Mouse (Mus musculus): ENCODE data around the gene Gm20388.
"Not testable (repeated sequence)": the region's sequence is repeated elsewhere in the genome, so short reads cannot be mapped to it uniquely, and the experiment has no call there.

Gm20388 gene

GRCm38 (mm10) chr8:124019782-124020181 lies 4109.1 kb downstream of the Gm20388 start:
- DNase-seq, result peak; percentile 80

GRCm38 (mm10) chr8:124020439-124021236 lies 4110.0 kb downstream of the Gm20388 start:
- DNase-seq, result peak; percentile 82

DNA sequence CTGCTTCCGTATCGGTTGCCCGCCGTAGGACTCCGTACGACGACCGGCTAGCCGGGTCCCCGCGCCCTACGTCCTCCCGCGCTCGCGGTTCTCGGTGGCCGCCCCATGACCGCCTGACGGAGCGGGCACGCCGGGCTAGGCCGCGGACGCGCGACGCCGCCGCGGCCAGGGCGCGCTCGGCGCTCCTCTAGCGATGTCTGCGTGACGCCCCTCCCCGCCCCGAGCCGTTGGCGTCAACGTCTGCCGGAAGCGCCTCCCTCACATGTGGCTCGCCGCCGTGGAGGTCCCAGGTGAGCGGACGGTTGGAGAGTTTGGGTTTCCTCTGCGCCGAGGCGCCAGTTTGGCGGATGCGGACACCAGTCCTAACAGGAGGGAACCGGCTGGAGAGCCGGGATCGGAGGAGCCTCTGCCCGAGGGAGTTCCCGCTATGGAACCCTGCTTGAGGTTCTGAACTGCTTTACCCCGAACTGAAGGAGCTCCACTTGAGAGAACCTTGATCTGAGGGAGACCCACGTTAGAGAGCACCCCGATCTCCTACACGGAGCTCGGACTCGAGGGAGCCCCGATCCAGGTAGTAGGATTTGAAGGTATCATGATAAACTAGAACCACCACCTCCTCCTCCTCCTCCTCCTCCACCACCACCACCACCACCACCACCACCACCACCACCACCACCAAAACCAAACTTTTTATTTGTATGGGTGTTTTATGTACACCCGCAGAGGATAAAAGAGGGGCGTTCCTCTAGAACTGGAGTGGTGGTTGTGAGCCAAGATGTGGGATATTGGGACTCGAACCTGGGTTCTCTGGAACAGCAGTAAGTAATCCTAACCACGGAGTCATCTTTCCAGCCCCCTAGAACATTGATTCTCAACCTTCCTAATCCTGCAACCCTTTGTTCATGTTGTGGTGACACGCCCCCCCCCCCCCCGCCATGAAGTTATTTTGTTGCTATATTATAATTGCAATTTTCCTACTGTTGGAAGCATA lies 4110.9 kb downstream of the Gm20388 start, which contains the start of the genes Taf5l and Urb2:
Gene Taf5l, minus strand, starts transcription at position 161 of the 991 bp plus-strand sequence.
Gene Urb2, plus strand, starts transcription at position 272 of the 991 bp plus-strand sequence.
- DNase-seq, result peak; percentile 93

DNA sequence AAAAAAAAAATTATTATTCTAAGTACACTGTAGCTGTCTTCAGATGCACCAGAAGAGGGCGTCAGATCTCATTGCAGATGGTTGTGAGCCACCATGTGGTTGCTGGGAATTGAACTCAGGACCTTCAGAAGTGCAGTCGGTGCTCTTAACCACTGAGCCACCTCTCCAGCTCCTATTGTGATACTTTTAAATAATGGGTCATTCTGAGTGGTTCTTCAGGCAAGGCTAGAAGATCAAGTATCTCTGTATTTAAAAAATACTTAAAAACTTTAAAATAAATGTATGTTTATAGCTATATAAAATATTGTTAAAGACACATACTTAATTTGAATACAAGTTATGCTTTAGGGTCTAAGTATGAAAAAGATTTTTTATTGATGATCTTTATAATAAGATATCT lies 4115.6 kb downstream of the Gm20388 start:
- not testable (repeated sequence) for DNase-seq

DNA sequence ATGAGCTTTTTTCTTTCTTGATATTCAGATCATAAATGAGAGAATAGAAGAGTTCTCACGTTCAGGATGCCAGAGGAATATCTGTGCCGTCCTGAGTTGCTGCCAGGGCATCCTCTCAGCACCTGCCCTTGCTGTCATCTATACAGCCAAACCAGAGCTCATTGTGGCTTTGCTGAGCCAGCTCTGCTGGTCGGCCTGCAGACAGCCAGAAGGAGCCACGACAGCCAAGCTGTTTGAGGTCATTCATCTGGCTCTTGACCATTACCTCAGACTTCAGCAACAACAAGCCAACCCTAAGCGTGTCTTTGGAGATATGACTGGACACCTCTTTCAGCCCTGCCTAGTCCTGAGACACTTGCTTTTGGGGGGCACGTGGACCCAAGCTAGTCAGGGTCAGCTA lies 4117.2 kb downstream of the Gm20388 start:
- DNase-seq, result no peak

GRCm38 (mm10) chr8:124033400-124033799 lies 4122.8 kb downstream of the Gm20388 start:
- no peak for DNase-seq

DNA sequence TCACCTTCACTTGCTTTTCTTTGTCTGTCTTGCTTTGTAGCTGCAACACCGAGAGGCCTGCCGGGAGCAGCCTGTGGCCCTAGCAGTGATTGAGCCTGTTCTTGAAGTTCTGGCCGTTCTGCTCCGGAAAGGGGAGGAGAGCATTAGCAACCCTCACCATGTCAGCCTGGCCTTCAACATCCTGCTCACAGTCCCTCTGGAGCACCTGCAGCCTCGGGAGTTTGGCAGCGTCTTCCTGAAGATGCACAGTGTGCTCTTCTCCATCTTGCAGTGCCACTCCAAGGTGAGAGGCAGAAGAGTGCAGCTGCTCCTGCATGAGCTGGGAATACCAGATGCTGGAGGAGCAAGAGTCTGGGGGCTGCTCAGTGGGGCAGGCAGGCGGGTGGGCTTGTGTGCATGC lies 4127.5 kb downstream of the Gm20388 start:
- DNase-seq, result no peak

DNA sequence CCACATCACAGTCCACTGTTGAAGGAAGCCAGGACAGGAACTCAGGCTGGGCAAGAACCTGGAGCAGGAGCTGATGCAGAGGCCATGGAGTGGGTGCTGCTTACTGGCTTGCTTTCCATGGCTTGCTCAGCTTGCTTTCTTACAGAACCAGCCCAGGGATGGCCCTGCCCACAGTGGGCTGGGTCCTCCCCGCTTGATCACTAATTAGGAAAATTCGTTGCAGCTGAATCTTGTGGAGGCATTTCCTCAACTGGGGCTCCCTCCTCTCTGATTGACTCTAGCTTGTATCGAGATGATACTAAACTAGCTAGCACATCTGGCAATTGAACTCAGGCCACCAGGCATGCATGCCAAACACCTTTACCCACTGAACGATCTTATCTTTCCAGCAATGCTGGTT lies 4128.7 kb downstream of the Gm20388 start:
- no peak for DNase-seq

DNA sequence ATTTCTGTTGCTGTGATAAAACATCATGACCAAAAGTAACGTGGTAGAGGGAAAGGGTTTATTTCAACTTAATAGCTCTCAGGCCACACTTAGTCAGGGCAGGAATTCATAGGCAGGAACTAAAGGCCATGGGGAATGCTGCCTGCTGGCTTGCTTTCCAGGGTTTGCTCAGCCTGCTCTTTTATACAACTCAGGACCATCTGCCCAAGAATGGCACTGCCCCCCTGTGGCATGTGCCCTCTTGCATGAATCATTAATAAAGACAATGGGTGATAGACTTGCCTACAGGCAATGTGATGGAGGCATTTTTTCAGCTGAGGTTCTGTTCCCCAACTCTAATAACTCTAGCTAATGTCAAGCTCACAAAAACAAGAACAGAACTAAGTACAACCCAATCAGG lies 4131.6 kb downstream of the Gm20388 start:
- no peak for DNase-seq

GRCm38 (mm10) chr8:124044421-124044820 lies 4133.8 kb downstream of the Gm20388 start:
- DNase-seq, result no peak

DNA sequence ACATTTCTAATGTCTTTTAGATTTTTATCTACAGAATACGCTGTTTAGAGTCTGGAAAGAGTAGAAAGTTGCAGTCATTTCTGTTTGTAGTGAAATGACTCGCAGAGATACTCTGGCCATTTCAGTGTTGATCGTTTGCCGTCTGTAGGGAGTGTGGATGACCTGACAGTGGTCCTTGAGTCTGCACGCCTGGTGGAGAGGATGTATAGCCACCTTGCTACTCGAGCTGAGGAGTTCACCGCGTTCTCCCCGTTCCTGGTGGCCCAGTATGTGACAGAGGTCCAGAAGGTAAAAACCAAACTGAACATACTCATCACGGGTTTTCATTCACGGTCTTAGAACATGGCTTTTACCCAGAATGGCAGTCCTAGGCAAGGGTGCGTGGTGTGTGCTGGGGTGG lies 4134.3 kb downstream of the Gm20388 start:
- no peak for DNase-seq

DNA sequence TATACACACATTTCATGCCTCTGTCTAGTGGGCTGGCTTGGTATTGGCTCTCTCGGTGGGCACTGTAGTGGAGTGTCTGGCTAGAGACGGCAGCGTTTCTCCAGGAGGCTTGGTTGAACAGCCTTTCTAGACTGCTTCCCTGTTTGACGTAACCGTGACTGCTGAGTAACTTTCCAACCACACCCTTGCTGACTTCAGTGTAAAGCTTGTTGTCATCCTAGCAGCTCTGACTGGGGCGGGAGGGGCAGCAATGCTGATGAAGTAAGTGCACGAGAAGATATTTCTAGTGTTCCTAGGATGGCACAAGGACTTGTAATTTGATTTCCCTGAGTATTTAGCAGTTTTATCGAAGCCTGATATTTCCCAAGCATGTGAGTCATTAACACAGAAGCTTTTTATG lies 4135.2 kb downstream of the Gm20388 start:
- peak; percentile 60 for DNase-seq

DNA sequence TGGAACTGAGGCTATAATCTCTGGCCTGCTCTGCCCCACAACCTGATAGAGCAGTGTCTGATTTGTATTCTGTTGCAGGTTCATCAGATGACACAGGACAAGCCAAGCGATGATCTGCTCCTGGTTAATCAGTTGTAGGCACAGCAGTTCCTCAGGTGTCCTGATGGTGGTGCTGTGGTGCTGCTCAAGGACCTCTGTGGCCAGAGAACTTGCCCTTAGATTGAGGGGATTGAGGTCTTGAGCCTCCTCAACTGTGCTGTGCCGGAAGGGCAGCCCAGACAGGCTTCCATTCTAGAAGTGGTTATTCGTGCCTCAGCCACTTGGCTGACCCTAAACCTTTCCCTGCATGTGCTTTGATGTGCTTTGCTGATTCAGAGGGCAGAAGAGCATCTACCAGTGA lies 4141.5 kb downstream of the Gm20388 start:
- DNase-seq, result peak; percentile 69

DNA sequence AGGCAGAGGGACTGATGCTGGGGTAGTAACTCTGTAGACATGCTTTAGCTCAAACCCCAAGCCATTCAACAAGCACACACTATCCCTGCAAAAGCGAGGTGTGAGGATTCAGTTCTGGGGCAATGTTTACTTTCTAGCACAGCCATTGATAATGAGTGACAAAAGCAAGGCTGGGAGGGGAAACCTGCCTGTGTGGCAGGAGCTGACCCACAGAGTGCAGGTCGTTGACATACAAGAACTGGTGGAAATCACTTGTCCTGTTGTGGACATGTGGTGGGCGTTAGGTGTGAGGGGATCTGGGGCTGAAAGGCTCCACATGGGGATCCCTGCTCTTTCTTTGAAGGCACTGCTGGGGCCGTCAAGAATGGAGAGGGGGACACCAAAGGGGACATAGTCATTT lies 4141.9 kb downstream of the Gm20388 start:
- no peak for DNase-seq

DNA sequence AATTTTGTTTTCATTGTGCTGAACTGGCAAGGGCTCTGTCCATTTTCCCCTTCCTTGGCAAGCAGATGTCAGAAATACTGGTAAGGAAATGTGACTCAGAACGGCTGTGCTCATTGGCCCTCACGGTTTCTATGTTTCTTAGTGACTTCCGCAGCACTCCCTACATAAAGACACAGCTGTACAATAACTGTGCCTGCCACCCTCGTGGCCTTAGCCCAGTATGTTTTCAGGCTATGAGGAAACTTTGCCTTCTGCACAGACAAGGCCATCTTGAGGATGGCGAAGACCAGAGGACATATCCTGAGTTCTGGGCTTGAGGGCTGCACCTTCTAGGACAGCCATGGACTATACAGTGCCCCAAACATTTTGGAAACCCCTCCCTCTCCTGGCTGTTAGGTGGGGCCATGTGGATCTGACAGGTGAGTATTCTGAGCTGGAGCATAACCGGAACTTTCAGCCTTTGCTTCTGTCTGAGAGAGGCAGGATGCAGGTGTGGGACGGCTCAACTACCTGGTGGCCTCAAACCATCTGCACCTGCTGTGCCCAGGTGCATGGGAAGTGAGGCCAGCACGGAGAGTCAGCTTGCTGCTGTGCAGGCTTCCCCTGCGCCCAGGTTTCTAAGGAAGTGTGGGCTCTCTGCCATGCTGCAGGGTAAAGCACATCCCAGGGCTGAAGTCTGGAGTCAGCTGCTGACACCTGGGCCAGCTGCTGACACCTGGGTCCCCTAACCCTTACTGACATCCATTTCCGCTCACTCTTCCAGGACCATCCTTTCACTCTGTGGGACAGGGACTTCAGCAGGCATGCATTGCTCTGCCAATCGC lies 4146.4 kb downstream of the Gm20388 start:
- no peak for DNase-seq

GRCm38 (mm10) chr8:124066325-124067058 lies 4155.9 kb downstream of the Gm20388 start:
- DNase-seq, result no peak

DNA sequence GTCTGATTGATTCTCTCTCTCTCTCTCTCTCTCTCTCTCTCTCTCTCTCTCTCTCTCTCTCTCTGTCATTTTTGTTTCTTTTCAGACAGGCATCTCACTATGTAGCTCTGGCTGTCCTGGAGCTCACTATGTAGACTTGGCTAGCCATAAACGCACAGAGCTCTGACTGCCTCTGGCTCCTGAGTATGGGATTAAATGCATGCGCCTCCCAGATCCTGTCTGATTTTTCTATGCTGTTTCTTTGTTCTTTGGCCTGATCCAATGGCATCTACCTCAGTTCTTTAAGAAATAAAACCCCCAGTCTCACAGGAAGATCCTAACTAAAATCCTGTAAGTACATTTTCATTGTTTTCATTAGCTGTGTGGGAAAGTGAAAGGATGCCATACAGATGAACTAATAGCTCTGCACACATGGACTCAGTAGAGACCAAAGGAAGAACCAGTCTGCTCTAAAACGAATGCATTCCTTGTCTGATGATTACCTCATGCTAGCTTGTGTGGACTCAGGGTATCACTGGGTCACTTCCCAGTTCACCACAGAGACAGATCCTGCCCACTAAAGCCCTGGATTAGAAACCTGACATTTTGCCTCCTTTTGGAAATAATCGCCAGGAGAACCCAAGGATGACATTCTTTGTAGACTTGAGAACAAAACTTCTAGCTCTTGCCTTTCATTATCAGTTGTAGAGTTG lies 4156.6 kb downstream of the Gm20388 start:
- DNase-seq, result no peak

GRCm38 (mm10) chr8:124070363-124071324 lies 4160.0 kb downstream of the Gm20388 start:
- no peak for DNase-seq

- DNase-seq, result no peak
These were observed 4165.3 kb downstream of the Gm20388 start for GRCm38 (mm10) chr8:124075977-124076376.

DNA sequence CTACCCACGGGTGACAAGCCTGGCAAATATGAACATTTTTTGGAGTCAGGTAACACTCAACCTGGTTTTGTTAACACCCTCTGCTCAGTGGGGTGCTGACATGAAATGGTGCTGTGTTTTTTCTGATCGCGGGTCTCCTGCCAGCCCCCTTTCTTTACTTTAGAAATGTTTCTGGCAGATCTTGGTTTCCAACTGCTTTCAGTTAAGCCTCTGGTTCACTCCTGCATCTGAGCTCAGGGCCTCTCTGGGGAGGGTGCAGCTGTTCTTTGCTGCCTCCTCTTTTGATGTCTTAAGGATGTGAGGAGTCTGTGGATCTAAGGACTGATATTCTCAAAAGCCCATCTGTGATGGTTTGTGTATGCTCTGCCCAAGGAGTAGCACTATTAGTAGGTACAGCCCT lies 4165.8 kb downstream of the Gm20388 start:
- DNase-seq, result no peak

Measured in liver (tissue).